Mouse (Mus musculus) small intestine, adult 2 months (tissue): ENCODE results near the gene Kat2a.

ENCODE experiments used
- CTCF ChIP-seq: fragments of 200-500 bp; IDR thresholded peaks from 2 replicates; pipeline ENCODE4 v1.5.1; 2012; ENCODE audit warnings: low read depth, mild to moderate bottlenecking, control low read depth, inconsistent platforms, low read length, moderate library complexity, mixed read lengths; ENCODE audit not compliant: insufficient replicate concordance, insufficient read length; ENCODE audit errors: extremely low read depth
- POLR2A ChIP-seq: fragments of 200-500 bp; IDR thresholded peaks from 2 replicates; pipeline ENCODE4 v1.6.1; 2012; ENCODE audit warnings: low read depth, mild to moderate bottlenecking, control low read depth, inconsistent platforms, low read length, moderate library complexity

DNA sequence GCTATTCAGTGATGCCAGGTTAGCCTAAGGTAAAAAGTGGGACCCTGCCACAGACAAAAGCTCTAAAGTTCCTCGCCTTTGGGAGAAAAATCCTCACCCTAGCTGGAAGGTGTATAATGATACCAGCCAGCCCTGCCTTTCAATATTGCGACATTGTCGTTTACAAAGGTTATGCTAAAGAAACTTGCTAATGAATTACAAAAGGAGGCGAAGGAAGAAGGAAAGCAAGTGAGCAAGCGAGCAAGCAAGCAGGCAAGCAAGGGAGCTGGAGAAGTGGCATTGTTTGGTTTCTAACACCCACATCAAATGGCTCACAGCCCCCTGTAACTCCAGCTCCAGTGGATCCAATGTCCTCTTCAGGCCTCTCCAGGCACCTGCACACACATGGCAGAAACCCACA is 29.7 kb downstream of the Kat2a start:
- TF ChIP-seq POLR2A (no peak), CTCF (no peak)
